Comparison of ENCODE assay signal across 31 mouse cellular contexts in the genomic region with DNA sequence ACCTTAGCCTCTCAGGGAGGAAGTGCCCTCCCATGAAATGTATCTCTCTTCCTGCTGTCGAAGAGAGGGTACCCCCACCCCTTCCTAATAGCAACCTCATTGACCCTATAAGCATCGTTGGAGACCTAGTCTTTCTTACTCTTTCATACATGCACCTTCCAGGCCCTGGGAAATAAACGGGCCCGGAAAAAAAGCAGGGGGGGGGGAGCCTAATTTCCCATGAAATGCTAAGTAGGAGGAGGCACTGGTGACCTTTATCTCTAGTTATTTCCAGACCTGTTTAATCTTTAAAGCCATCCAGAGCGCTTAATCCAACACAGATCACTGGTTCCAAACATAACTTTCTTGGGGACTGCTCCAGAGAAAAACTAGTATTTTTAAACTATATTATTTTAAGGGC.
DNase-seq lines count a peak whose midpoint lies in the region; ATAC-seq and TF ChIP-seq lines count a peak whose summit lies in the region.
"Had no signal": no experiment of that assay in that cellular context is flagged by ENCODE, and none has a peak within 500 bp of the region (broad histone marks: within the 10 kb centered on the region; RNA-seq: fewer than 3 reads in every experiment).

No protein-coding gene starts in this region.

- H3K27me3 ChIP-seq in limb, embryonic 14.5 days (ENCODE audit: control insufficient read depth, insufficient read depth, low read length), result no peaks in the 10 kb centered on the region
- no peaks in the 10 kb centered on the region for H3K27me3 ChIP-seq in limb, embryonic 10.5 days (ENCODE audit: low read depth, poor library complexity, severe bottlenecking)
- H3K27me3 ChIP-seq in embryonic facial prominence, embryonic 15.5 days, result no peaks in the 10 kb centered on the region
- no peaks in the 10 kb centered on the region for H3K27me3 ChIP-seq in stomach, embryonic 16.5 days (ENCODE audit: control insufficient read depth, insufficient read depth, low read length)
- H3K27me3 ChIP-seq: CH12.LX; embryonic facial prominence, embryonic 12.5 days; heart, embryonic 13.5 days; hindbrain, embryonic 15.5 days; limb, embryonic 13.5 days; liver, embryonic 13.5 days; megakaryocyte, embryonic 14.5 days; midbrain, embryonic 13.5 days had no signal

- H3K4me1 ChIP-seq in limb, embryonic 14.5 days (ENCODE audit: control insufficient read depth, insufficient read depth, low read length), result peaks cover 9% of the 10 kb centered on the region; the same call in 1 of the 2 replicates
- peaks cover 16% of the 10 kb centered on the region; the same call in 1 of the 2 replicates for H3K4me1 ChIP-seq in limb, embryonic 10.5 days
- H3K4me1 ChIP-seq in embryonic facial prominence, embryonic 15.5 days, result peaks cover 8% of the 10 kb centered on the region; the same call in 1 of the 2 replicates
- no peaks in the 10 kb centered on the region for H3K4me1 ChIP-seq in stomach, embryonic 16.5 days (ENCODE audit: control insufficient read depth, insufficient read depth, low read length)
- H3K4me1 ChIP-seq: liver, embryonic 13.5 days; megakaryocyte, embryonic 14.5 days had no signal

- H3K4me2 ChIP-seq in limb, embryonic 14.5 days (replicated peaks; ENCODE audit: low read depth, low read length, severe bottlenecking), result no peak overlapping the region
- no peak overlapping the region for H3K4me2 ChIP-seq in embryonic facial prominence, embryonic 15.5 days (replicated peaks)
- H3K4me2 ChIP-seq in stomach, embryonic 16.5 days (ENCODE audit: low read depth, low read length), result no peak overlapping the region
- H3K4me2 ChIP-seq: embryonic facial prominence, embryonic 12.5 days; heart, embryonic 13.5 days; hindbrain, embryonic 15.5 days; limb, embryonic 13.5 days; liver, embryonic 13.5 days; midbrain, embryonic 13.5 days had no signal

- H3K9ac ChIP-seq in limb, embryonic 14.5 days (ENCODE audit: low read depth, low read length, severe bottlenecking), result no peak overlapping the region
- H3K9ac ChIP-seq in embryonic facial prominence, embryonic 15.5 days, result no peak overlapping the region
- H3K9ac ChIP-seq in stomach, embryonic 16.5 days (ENCODE audit: low read length), result no peak overlapping the region
- H3K9ac ChIP-seq: embryonic facial prominence, embryonic 12.5 days; heart, embryonic 13.5 days; hindbrain, embryonic 15.5 days; limb, embryonic 13.5 days; liver, embryonic 13.5 days; midbrain, embryonic 13.5 days had no signal

- no peak overlapping the region for H3K4me3 ChIP-seq in limb, embryonic 14.5 days (replicated peaks; ENCODE audit: low read length)
- no peak overlapping the region for H3K4me3 ChIP-seq in limb, embryonic 10.5 days
- no peak overlapping the region for H3K4me3 ChIP-seq in embryonic facial prominence, embryonic 15.5 days (replicated peaks)
- H3K4me3 ChIP-seq in stomach, embryonic 16.5 days (replicated peaks; ENCODE audit: low read length), result no peak overlapping the region
- H3K4me3 ChIP-seq: embryonic facial prominence, embryonic 12.5 days; heart, embryonic 13.5 days; hindbrain, embryonic 15.5 days; layer of hippocampus, adult 2 months; left cerebral cortex, adult 2 months; limb, embryonic 13.5 days; liver, embryonic 13.5 days; megakaryocyte, embryonic 14.5 days; midbrain, embryonic 13.5 days had no signal

- peak; percentile 30 for DNase-seq in kidney, adult 9 months
- DNase-seq in kidney, postnatal 10 days, result no peak
- DNase-seq in limb, embryonic 14.5 days (ENCODE audit: low spot score), result no peak
- no peak for DNase-seq in limb, embryonic 10.5 days (ENCODE audit: low spot score)
- no peak for DNase-seq in ovary, adult 18-20 months (ENCODE audit: low spot score)
- DNase-seq: adrenal gland, adult 8-10 months; B cell, adult 2 months; cerebellum, adult 9-10 months; cerebellum, postnatal 36 days; gastrocnemius, postnatal 10 days; heart, postnatal 10 days; liver, embryonic 13.5 days; lung, adult 18-20 months; lung, postnatal 4 days; retina, postnatal 1 day; right cerebral cortex, postnatal 14 days; thymus, adult 2 months; thymus, postnatal 36 days had no signal

- no peaks in the 10 kb centered on the region for H3K36me3 ChIP-seq in limb, embryonic 14.5 days (ENCODE audit: control insufficient read depth, insufficient read depth, low read length)
- no peaks in the 10 kb centered on the region for H3K36me3 ChIP-seq in limb, embryonic 10.5 days
- no peaks in the 10 kb centered on the region for H3K36me3 ChIP-seq in embryonic facial prominence, embryonic 15.5 days
- no peaks in the 10 kb centered on the region for H3K36me3 ChIP-seq in stomach, embryonic 16.5 days (ENCODE audit: control insufficient read depth, insufficient read depth, low read length)
- H3K36me3 ChIP-seq: embryonic facial prominence, embryonic 12.5 days; heart, embryonic 13.5 days; hindbrain, embryonic 15.5 days; limb, embryonic 13.5 days; liver, embryonic 13.5 days; midbrain, embryonic 13.5 days had no signal

- TF ChIP-seq POLR2A in limb, embryonic 14.5 days (IDR thresholded peaks at IDR 0.05; ENCODE audit: borderline replicate concordance, extremely low read depth, insufficient read depth, insufficient read length), result no peak

- H3K27ac ChIP-seq in limb, embryonic 14.5 days (replicated peaks; ENCODE audit: low read depth, low read length), result peak overlapping the region; percentile 27; the same call in 1 of the 2 replicates
- H3K27ac ChIP-seq in limb, embryonic 10.5 days, result no peak overlapping the region
- H3K27ac ChIP-seq in embryonic facial prominence, embryonic 15.5 days (replicated peaks), result no peak overlapping the region
- peak overlapping the region; percentile 58; the same call in 1 of the 2 replicates for H3K27ac ChIP-seq in stomach, embryonic 16.5 days (ENCODE audit: low read length)
- H3K27ac ChIP-seq: hindbrain, embryonic 15.5 days; layer of hippocampus, adult 2 months; left cerebral cortex, adult 2 months; limb, embryonic 13.5 days; liver, embryonic 13.5 days; midbrain, embryonic 13.5 days had no signal

- 41% methylated on average over 5 of the region's 5 CpGs for WGBS in limb, embryonic 14.5 days
- WGBS in limb, embryonic 10.5 days, result 54% methylated on average over 5 of the region's 5 CpGs
- 21% methylated on average over 5 of the region's 5 CpGs for WGBS in embryonic facial prominence, embryonic 15.5 days
- WGBS in stomach, embryonic 16.5 days, result 30% methylated on average over 5 of the region's 5 CpGs

- H3K9me3 ChIP-seq in limb, embryonic 14.5 days (ENCODE audit: control insufficient read depth, low read length), result no peaks in the 10 kb centered on the region
- no peaks in the 10 kb centered on the region for H3K9me3 ChIP-seq in limb, embryonic 10.5 days (replicated peaks)
- no peaks in the 10 kb centered on the region for H3K9me3 ChIP-seq in embryonic facial prominence, embryonic 15.5 days (replicated peaks)
- no peaks in the 10 kb centered on the region for H3K9me3 ChIP-seq in stomach, embryonic 16.5 days (replicated peaks; ENCODE audit: control insufficient read depth, low read length)
- H3K9me3 ChIP-seq: embryonic facial prominence, embryonic 12.5 days; heart, embryonic 13.5 days; hindbrain, embryonic 15.5 days; limb, embryonic 13.5 days; liver, embryonic 13.5 days; megakaryocyte, embryonic 14.5 days; midbrain, embryonic 13.5 days had no signal

- ATAC-seq in limb, embryonic 14.5 days (ENCODE audit: low FRiP score, low read depth), result no peak
- ATAC-seq in embryonic facial prominence, embryonic 15.5 days (ENCODE audit: insufficient number of reproducible peaks, low FRiP score, low TSS enrichment, low read depth), result 0 out of 2 replicates have a peak, but pooled peaks have one; percentile 29
- no peak for ATAC-seq in stomach, embryonic 16.5 days (ENCODE audit: insufficient read depth, low FRiP score)
- ATAC-seq: inflammation-experienced regulatory T-cells, adult 6 months; lung, postnatal 0 days; midbrain, embryonic 13.5 days had no signal

Comparison
In these comparisons a context has a peak if more than half of its experiments do, and no peak if none do; other contexts are left out.
1. H3K27ac ChIP-seq: peak in limb, embryonic 14.5 days (single experiment) and stomach, embryonic 16.5 days (single experiment); none in limb, embryonic 10.5 days (single experiment) and embryonic facial prominence, embryonic 15.5 days (single experiment).